Mouse (Mus musculus): Measurements from ENCODE around the gene C2cd4c. TPM values are rescaled to one million over a fixed set of nuclear protein-coding genes. Genes with fewer than 3 reads are reported as not detected.

Gene C2cd4c
- polyA plus RNA-seq, 1 experiment from 2014 or later: 0.03 TPM

- Histone ChIP-seq H3K27ac (no peak overlapping the region), H3K4me1 (replicated peaks; ENCODE audit: insufficient read depth, low read length) (no peaks in the 10 kb centered on the region), H3K36me3 (ENCODE audit: insufficient read depth, low read length) (no peaks in the 10 kb centered on the region), H3K27me3 (ENCODE audit: insufficient read depth, low read length) (no peaks in the 10 kb centered on the region), H3K9me3 (replicated peaks; ENCODE audit: low read length) (no peaks in the 10 kb centered on the region), H3K4me2 (ENCODE audit: low read length) (no peak overlapping the region), H3K9ac (ENCODE audit: low read depth, low read length) (no peak overlapping the region), H3K4me3 (replicated peaks; ENCODE audit: low read depth, low read length) (no peak overlapping the region)
- 29% methylated on average over 7 of the region's 7 CpGs for WGBS
- DNase-seq (ENCODE audit: low spot score): peak; percentile 82
- peak; percentile 95 for TF ChIP-seq CTCF (IDR thresholded peaks at IDR 0.05; ENCODE audit: low read depth)
- ATAC-seq (replicated peaks; ENCODE audit: low FRiP score, low read depth): peak; percentile 38; the same call in 1 of the 2 replicates
These were observed 35.4 kb upstream of the C2cd4c start for GRCm38 (mm10) chr10:79649070-79649751.

- 0 out of 2 replicates have a peak within 1 kb of the TSS, but pooled peaks have one; percentile 44 for H3K9ac ChIP-seq (ENCODE audit: low read depth, low read length)
- TF ChIP-seq CTCF (IDR thresholded peaks at IDR 0.05; ENCODE audit: low read depth): no peak
- H3K4me2 ChIP-seq (ENCODE audit: low read length): no peak within 1 kb of the TSS
- H3K4me1 ChIP-seq (replicated peaks; ENCODE audit: insufficient read depth, low read length): no peaks in the 10 kb centered on the region
- no peaks in the 10 kb centered on the region for H3K36me3 ChIP-seq (ENCODE audit: insufficient read depth, low read length)
- no peaks in the 10 kb centered on the region for H3K27me3 ChIP-seq (ENCODE audit: insufficient read depth, low read length)
- no peaks in the 10 kb centered on the region for H3K9me3 ChIP-seq (replicated peaks; ENCODE audit: low read length)
- WGBS: 38% methylated on average over 8 of the region's 8 CpGs
- H3K27ac ChIP-seq: no peak within 1 kb of the TSS
- H3K4me3 ChIP-seq (replicated peaks; ENCODE audit: low read depth, low read length): no peak within 1 kb of the TSS
- DNase-seq (ENCODE audit: low spot score) (no peak), ATAC-seq (replicated peaks; ENCODE audit: low FRiP score, low read depth) (no peak)
These were observed 31.9 kb upstream of the C2cd4c start, which contains the start of gene Odf3l2 for GRCm38 (mm10) chr10:79645711-79646110. TSS of gene Odf3l2 (minus strand) at chr10:79645738.

GRCm38 (mm10) chr10:79638486-79639204, 24.8 kb upstream of the C2cd4c start:
- 0 out of 2 replicates have a peak overlapping the region, but pooled peaks have one; percentile 14 for H3K4me3 ChIP-seq (replicated peaks; ENCODE audit: low read depth, low read length)
- TF ChIP-seq CTCF (IDR thresholded peaks at IDR 0.05; ENCODE audit: low read depth): no peak
- 0 out of 2 replicates have a peak overlapping the region, but pooled peaks have one; percentile 8 for H3K9ac ChIP-seq (ENCODE audit: low read depth, low read length)
- H3K27ac ChIP-seq: no peak overlapping the region
- peaks cover 12% of the 10 kb centered on the region for H3K4me1 ChIP-seq (replicated peaks; ENCODE audit: insufficient read depth, low read length)
- DNase-seq (ENCODE audit: low spot score): peak; percentile 68
- ATAC-seq (replicated peaks; ENCODE audit: low FRiP score, low read depth): no peak
- no peaks in the 10 kb centered on the region for H3K9me3 ChIP-seq (replicated peaks; ENCODE audit: low read length)
- WGBS: 6% methylated on average over 23 of the region's 23 CpGs
- H3K36me3 ChIP-seq (ENCODE audit: insufficient read depth, low read length): no peaks in the 10 kb centered on the region
- H3K4me2 ChIP-seq (ENCODE audit: low read length): peak overlapping the region; percentile 98
- H3K27me3 ChIP-seq (ENCODE audit: insufficient read depth, low read length): no peaks in the 10 kb centered on the region

- peak; percentile 44 for DNase-seq (ENCODE audit: low spot score)
- Histone ChIP-seq H3K27ac (peak within 1 kb of the TSS; percentile 54; the same call in 1 of the 2 replicates), H3K4me1 (replicated peaks; ENCODE audit: insufficient read depth, low read length) (peaks cover 12% of the 10 kb centered on the region), H3K4me3 (replicated peaks; ENCODE audit: low read depth, low read length) (peak within 1 kb of the TSS; percentile 71), H3K27me3 (ENCODE audit: insufficient read depth, low read length) (no peaks in the 10 kb centered on the region), H3K9me3 (replicated peaks; ENCODE audit: low read length) (no peaks in the 10 kb centered on the region), H3K4me2 (ENCODE audit: low read length) (peak within 1 kb of the TSS; percentile 98), H3K9ac (ENCODE audit: low read depth, low read length) (peak within 1 kb of the TSS; percentile 67), H3K36me3 (ENCODE audit: insufficient read depth, low read length) (no peaks in the 10 kb centered on the region)
- ATAC-seq (replicated peaks; ENCODE audit: low FRiP score, low read depth): peak; percentile 63
- WGBS: under 1% methylated on average over 99 of the region's 116 CpGs
- TF ChIP-seq CTCF (IDR thresholded peaks at IDR 0.05; ENCODE audit: low read depth): no peak
These were observed 23.6 kb upstream of the C2cd4c start, which contains the start of gene Shc2 for GRCm38 (mm10) chr10:79637128-79638110. TSS of gene Shc2 (minus strand) at chr10:79637918.

GRCm38 (mm10) chr10:79636287-79636686, 22.5 kb upstream of the C2cd4c start:
- TF ChIP-seq CTCF (IDR thresholded peaks at IDR 0.05; ENCODE audit: low read depth): no peak
- Histone ChIP-seq H3K27me3 (ENCODE audit: insufficient read depth, low read length) (no peaks in the 10 kb centered on the region), H3K27ac (no peak overlapping the region), H3K36me3 (ENCODE audit: insufficient read depth, low read length) (no peaks in the 10 kb centered on the region), H3K9ac (ENCODE audit: low read depth, low read length) (no peak overlapping the region), H3K4me1 (replicated peaks; ENCODE audit: insufficient read depth, low read length) (peaks cover 12% of the 10 kb centered on the region), H3K9me3 (replicated peaks; ENCODE audit: low read length) (no peaks in the 10 kb centered on the region), H3K4me2 (ENCODE audit: low read length) (0 out of 2 replicates have a peak overlapping the region, but pooled peaks have one; percentile 98), H3K4me3 (replicated peaks; ENCODE audit: low read depth, low read length) (no peak overlapping the region)
- 88% methylated on average over 8 of the region's 8 CpGs for WGBS
- no peak for DNase-seq (ENCODE audit: low spot score)
- ATAC-seq (replicated peaks; ENCODE audit: low FRiP score, low read depth): no peak
